Mouse (Mus musculus) heart, embryonic 15.5 days (tissue): ENCODE measurements around the gene Gm21748. TPM values are rescaled to one million over a fixed set of nuclear protein-coding genes. Genes with fewer than 3 reads are reported as not detected.
"Not testable (repeated sequence)": the region's sequence is repeated elsewhere in the genome, so short reads cannot be mapped to it uniquely, and the experiment has no call there.

Experiments used
- ATAC-seq: fragments of 200-750 bp; cut with Nextera tagmentation; replicated peaks from 2 replicates; pipeline ENCODE4 v1.8.0; 2017; ENCODE audit warnings: low read depth, moderate TSS enrichment; ENCODE audit not compliant: insufficient number of reproducible peaks, insufficient read depth, low FRiP score
- H3K27ac ChIP-seq: fragments of 300-500 bp; sonication (generic); 2 replicates; pipeline ENCODE4 v1.5.1; 2015; ENCODE audit warnings: mild to moderate bottlenecking, inconsistent platforms
- H3K27me3 ChIP-seq: fragments of 300-500 bp; sonication (generic); 2 replicates; pipeline ENCODE4 v1.6.1; 2015; ENCODE audit warnings: inconsistent platforms
- H3K36me3 ChIP-seq: fragments of 300-500 bp; sonication (generic); 2 replicates; pipeline ENCODE4 v1.6.1; 2015; ENCODE audit warnings: mild to moderate bottlenecking, inconsistent platforms
- H3K4me1 ChIP-seq: fragments of 300-500 bp; sonication (generic); replicated peaks from 2 replicates; pipeline ENCODE4 v1.6.1; 2015; ENCODE audit warnings: inconsistent platforms
- H3K4me2 ChIP-seq: fragments of 300-500 bp; sonication (generic); 2 replicates; pipeline ENCODE4 v1.6.1; 2015; ENCODE audit warnings: inconsistent platforms, mild to moderate bottlenecking, moderate library complexity
- H3K4me3 ChIP-seq: fragments of 300-500 bp; sonication (generic); 2 replicates; pipeline ENCODE4 v1.5.1; 2015; ENCODE audit warnings: mild to moderate bottlenecking, inconsistent platforms
- H3K9ac ChIP-seq: fragments of 300-500 bp; sonication (generic); 2 replicates; pipeline ENCODE4 v1.6.1; 2015; ENCODE audit warnings: mild to moderate bottlenecking, inconsistent platforms
- H3K9me3 ChIP-seq: fragments of 300-500 bp; sonication (generic); replicated peaks from 2 replicates; pipeline ENCODE4 v1.6.1; 2016; ENCODE audit warnings: inconsistent platforms
- WGBS: fragments of 180-500 bp; shearing (Covaris S2); methylation state at CpG from one replicate; pipeline ENCODE4 v1.1.7; 2015; ENCODE audit warnings: mixed read lengths; 5-methylcytosine and 5-hydroxymethylcytosine counted together
- polyA plus RNA-seq: library from polyadenylated mRNA; unstranded; fragments of >200 nt; fragmentation: Nextera tagmentation; extraction: Ambion mirVana; gene quantifications from 2 replicates; pipeline ENCODE4 v1.2.1, GENCODE M21; 2015

Gm21748 gene
- not detected in 2 replicates for polyA plus RNA-seq

- H3K4me3 ChIP-seq, H3K27me3 ChIP-seq, H3K4me1 ChIP-seq, H3K27ac ChIP-seq, H3K36me3 ChIP-seq, H3K9me3 ChIP-seq, ATAC-seq, H3K4me2 ChIP-seq, H3K9ac ChIP-seq: not testable (repeated sequence)
- WGBS, result no CpG with 5 or more reads among the region's 8 CpGs
Observed at GRCm38 (mm10) chrY:90839077-90839476, at the start of gene Gm21748. TSS of gene Gm21748 (minus strand) at chrY:90839177.

Other genes starting within 250 kb of the Gm21748 start
- not detected in 2 replicates for gene Gm21860, start 84.4 kb downstream of the Gm21748 start, polyA plus RNA-seq
- gene Gm47283, start 54.4 kb downstream of the Gm21748 start, polyA plus RNA-seq, result not detected in 2 replicates